Mouse (Mus musculus) adrenal gland, postnatal 25 days (tissue): Measurements from ENCODE around the gene Btnl6. TPM values are rescaled to one million over a fixed set of nuclear protein-coding genes. Genes with fewer than 3 reads are reported as not detected.
"Not testable (repeated sequence)": the region's sequence is repeated elsewhere in the genome, so short reads cannot be mapped to it uniquely, and the experiment has no call there.

Experiments
- DNase-seq: peaks from one replicate; pipeline ENCODE4 v3.0.0; 2021; ENCODE audit warnings: mixed read lengths
- total RNA-seq: library from RNA; stranded (reverse); gene quantifications from 2 replicates; pipeline ENCODE4 v1.2.3, GENCODE M21; 2021

Gene Btnl6
- total RNA-seq, 1 experiment from 2014 or later: not detected

DNA sequence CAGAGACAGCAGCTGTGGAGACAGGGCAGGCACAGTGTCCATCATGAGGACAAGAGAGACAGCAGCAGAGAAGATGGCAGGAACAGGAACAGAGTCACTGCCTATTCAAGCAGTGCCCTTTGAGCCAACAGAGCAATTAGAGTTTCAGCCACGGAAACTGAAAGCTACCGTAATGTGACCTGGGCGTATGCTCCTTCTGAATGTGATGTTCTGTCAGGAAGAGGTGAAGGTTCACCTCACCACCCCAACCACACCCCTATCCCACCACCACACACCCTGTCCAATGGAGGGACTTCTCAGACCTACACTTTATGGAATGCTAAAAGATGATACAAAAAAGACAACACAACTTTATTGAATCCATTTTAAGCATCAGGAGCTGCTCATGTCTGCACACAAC, 19.8 kb downstream of the Btnl6 start:
- DNase-seq: not testable (repeated sequence)

DNA sequence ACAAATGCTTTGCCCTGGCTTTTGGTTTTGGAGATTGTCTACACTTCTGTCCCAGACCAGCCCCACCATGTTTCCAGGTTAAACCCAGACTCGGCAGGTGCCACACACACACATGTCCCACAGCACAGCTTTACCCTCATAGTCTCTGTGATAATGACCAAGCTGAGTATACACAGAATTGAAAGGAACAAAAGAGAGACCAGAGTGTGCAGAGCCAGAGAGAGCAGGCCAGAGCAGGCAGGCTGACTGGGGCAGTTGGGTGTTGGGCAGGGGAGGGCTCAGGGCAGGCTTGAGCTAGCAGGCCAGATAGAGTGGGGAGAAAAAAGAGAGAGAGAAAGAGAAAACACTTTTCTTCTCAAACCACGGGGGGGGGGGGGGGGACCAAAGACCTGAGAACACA, 20.6 kb downstream of the Btnl6 start:
- no peak for DNase-seq

DNA sequence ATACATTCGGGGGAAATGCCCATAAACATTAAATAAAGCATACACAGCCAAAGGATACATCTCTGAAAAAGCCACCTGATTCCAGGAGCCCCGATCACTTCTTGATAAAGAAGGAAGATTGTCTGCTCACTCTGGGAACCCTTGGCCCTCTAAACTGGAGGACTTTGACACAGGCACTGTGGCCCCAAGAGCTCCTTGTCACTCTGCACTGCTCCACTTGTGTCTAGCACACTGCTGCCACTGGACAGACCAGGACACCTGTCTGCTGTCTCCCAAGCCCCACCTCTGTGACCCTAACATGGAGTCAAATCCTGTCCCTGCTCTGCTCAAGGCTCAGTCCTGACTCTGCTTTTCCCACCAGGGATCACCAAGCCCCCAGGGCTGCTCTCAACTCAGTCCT, 22.0 kb downstream of the Btnl6 start:
- DNase-seq: not testable (repeated sequence)

DNA sequence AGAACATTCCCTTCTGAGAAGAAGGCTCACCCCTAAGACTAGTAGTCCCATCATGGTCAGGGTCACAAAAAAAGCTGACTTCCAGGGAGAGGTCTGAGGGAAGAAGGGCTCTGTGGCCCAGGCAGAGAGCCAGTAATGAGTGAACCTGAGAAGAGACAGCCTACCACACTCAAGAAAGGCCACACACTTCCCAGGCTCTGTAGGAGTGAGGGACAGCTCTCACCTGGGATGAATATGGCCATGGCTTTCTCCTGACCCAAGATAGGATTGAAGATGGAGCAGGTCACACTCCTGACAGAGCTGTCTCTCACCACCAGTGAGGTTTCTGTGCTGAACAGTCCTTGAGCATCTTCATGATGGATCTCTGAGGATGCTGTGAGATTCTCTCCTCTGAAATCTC, 24.4 kb downstream of the Btnl6 start:
- DNase-seq: no peak

DNA sequence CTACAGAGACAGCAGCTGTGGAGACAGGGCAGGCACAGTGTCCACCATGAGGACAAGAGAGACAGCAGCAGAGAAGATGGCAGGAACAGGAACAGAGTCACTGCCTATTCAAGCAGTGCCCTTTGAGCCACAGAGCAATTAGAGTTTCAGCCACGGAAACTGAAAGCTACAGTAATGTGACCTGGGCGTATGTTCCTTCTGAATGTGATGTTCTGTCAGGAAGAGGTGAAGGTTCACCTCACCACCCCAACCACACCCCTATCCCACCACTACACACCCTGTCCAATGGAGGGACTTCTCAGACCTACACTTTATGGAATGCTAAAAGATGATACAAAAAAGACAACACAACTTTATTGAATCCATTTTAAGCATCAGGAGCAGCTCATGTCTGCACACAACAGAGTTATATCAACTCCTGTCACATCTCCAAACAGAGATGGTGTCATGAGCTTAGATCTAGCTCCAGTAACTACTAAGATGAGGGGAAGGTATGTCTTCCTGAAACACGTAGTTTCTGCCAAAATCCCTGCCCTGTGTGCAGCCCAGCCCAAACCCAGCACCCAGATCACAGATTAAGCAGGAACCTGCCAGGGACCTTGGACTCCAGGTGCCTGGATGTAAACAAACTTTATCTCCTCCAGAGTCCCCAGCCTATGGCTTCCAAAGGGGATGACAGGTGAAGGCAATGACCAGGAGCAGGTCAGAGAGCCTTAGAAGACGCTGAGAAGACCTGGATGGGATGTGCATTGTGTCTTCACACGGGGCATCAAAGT, 39.7 kb downstream of the Btnl6 start, which contains the start of gene Btnl4:
Gene Btnl4 (minus strand): TSS at position 81 of the 776 bp plus-strand sequence.
- DNase-seq: not testable (repeated sequence)

DNA sequence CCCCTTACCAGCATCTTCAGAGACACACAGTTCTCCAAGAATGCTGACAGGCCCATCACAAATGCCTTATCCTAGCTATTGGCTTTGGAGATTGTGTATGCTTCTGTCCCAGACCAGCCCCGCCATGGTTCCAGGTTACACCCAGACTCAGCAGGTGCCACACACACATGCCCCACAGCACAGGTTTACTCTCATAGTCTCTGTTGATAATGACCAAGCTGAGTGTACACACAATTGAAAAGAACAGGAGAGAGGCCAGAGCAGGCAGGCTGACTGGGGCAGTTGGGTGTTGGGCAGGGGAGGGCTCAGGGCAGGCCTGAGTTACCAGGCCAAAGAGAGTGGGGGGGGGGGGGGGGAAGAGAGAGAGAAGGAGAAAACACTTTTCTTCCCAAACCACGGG, 40.7 kb downstream of the Btnl6 start:
- DNase-seq: no peak

DNA sequence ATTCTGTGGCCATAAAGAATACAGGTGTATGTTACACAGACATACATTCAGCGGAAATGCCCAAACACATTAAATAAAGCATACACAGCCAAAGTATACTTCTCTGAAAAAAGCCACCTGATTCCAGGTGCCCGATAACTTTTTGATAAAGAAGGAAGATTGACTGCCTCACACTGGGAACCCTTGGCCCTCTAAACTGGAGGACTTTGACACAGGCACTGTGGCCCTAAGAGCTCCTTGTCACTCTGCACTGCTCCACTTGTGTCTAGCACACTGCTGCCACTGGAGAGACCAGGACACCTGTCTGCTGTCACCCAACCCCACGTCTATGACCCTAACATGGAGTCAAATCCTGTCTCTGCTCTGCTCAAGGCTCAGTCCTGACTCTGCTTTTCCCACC, 42.1 kb downstream of the Btnl6 start:
- DNase-seq: no peak

DNA sequence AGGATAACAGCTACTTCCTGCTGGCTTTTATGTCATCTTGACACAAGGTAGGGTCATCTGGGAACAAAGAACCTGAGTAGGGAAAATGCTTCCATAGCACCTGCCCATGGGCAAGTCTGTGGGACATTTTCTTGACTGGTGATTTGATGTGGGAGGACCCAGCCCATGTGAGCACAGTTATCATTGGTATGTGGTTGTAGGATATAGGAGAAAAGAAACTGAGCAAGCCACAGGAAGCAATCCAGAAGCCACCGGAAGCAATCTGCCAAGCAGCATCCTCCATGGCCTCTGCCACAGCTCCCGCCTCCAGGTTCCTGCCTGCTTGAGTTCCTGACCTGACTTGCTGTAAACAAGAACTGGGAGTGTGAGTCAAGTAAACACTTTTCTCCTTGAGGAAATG, 46.7 kb downstream of the Btnl6 start:
- DNase-seq: no peak

DNA sequence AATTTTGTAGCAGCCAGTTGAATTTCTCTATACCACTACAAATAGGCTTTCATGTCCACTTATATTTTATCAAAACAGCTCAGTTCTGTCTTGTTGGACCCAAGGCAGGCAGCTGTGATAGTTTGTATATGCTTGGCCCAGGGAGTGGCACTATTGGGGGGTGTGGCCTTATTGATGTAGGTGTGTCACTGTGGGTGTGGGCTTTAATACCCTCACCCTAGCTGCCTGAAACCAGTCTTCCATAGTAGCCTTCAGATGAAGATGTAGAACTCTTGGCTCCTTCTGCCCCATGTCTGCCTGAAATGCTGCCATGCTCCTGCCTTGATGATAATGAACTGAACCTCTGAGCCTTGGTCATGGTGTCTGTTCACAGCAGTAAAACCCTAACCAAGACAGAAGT, 51.2 kb downstream of the Btnl6 start:
- not testable (repeated sequence) for DNase-seq

DNA sequence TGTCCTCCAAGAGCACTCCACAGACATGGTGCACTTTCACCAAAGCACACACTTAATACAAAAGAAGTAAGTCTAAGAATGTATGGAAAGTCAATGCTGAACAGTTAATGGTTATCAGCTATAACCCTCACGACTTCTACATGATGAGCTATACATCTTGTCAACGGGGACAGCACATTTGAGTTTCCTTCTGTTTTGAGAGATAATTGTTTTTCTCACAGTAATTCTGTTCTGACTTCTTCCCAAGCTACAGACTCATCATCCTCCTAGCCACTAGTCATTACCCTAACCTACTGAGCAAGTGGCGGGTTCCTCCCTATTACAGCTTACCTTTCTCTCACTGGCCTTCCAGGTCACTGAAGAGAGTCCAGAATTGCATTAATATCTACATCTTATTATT, 57.9 kb downstream of the Btnl6 start:
- DNase-seq: no peak

Other genes with a start within 250 kb of the Btnl6 start
- 14.2 and 19.2 TPM in 2 replicates for gene H2-Aa, start 229.5 kb downstream of the Btnl6 start, total RNA-seq
- 14.0 and 18.1 TPM in 2 replicates for gene H2-Eb1, start 211.5 kb downstream of the Btnl6 start, total RNA-seq
- gene H2-Eb2, start 191.7 kb downstream of the Btnl6 start, total RNA-seq: not detected in 2 replicates
- gene Btnl2, start 162.5 kb downstream of the Btnl6 start, total RNA-seq: 0.43 TPM in 1 of 2 replicates, not detected in the other
- gene Btnl1, start 140.2 kb downstream of the Btnl6 start, total RNA-seq: not detected in 2 replicates
- 1.7 and 3.4 TPM in 2 replicates for gene BC051142, start 118.5 kb downstream of the Btnl6 start, total RNA-seq
- not detected in 2 replicates for gene Btnl4, start 40.0 kb downstream of the Btnl6 start, total RNA-seq
- 27.8 and 29.5 TPM in 2 replicates for gene Notch4, start 46.9 kb upstream of the Btnl6 start, total RNA-seq
- gene Gpsm3, start 72.5 kb upstream of the Btnl6 start, total RNA-seq: 4.6 and 4.9 TPM in 2 replicates
- 36.4 and 51.6 TPM in 2 replicates for gene Pbx2, start 73.9 kb upstream of the Btnl6 start, total RNA-seq
- 0.57 and 1.5 TPM in 2 replicates for gene Ager, start 80.5 kb upstream of the Btnl6 start, total RNA-seq
- 79.3 and 91.3 TPM in 2 replicates for gene Rnf5, start 86.3 kb upstream of the Btnl6 start, total RNA-seq
- 105 and 122 TPM in 2 replicates for gene Agpat1, start 86.9 kb upstream of the Btnl6 start, total RNA-seq
- 3.0 and 3.8 TPM in 2 replicates for gene Egfl8, start 98.6 kb upstream of the Btnl6 start, total RNA-seq
- 56.9 and 61.1 TPM in 2 replicates for gene Ppt2, start 111.2 kb upstream of the Btnl6 start, total RNA-seq
- 10.8 and 13.5 TPM in 2 replicates for gene Prrt1, start 112.2 kb upstream of the Btnl6 start, total RNA-seq
- gene Fkbpl, start 127.4 kb upstream of the Btnl6 start, total RNA-seq: 13.4 TPM in 2 replicates
- 50.4 and 52.5 TPM in 2 replicates for gene Atf6b, start 129.8 kb upstream of the Btnl6 start, total RNA-seq
- gene Tnxb, start 153.2 kb upstream of the Btnl6 start, total RNA-seq: 23.7 and 25.4 TPM in 2 replicates
- 134 and 138 TPM in 2 replicates for gene C4b, start 226.5 kb upstream of the Btnl6 start, total RNA-seq